Mouse (Mus musculus): ENCODE results near the gene Tma7. TPM values are rescaled to one million over a fixed set of nuclear protein-coding genes. Genes with fewer than 3 reads are reported as not detected.

The Tma7 gene
- polyA plus RNA-seq, 1 experiment from 2014 or later = 522 TPM

DNA sequence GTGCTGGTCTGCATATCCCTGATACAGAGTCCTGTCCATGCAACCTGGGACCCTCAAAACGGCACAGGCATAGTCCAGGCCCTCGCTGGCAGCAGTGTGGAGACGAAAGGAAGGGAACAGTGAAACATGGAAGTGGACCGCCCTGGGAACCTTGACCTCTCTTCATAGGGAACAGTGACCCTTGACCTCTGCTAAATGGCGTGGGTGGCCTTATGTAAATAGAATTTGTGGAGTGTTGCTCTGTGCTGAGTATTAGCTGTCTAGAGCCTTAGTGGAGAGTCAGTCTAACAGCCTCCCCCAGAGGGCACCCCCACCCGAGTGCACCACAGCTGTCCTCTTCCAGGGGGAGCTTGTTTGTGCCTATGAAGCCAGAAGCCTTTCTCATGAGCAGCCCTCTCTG is 10.4 kb upstream of the Tma7 start:
- Histone ChIP-seq H3K9me3 (replicated peaks) (no peaks in the 10 kb centered on the region), H3K27me3 (replicated peaks) (peaks cover 54% of the 10 kb centered on the region), H3K4me3 (no peak overlapping the region), H3K9ac (no peak overlapping the region), H3K4me1 (peaks cover 46% of the 10 kb centered on the region), H3K4me2 (no peak overlapping the region), H3K27ac (peak overlapping the region; percentile 70), H3K36me3 (peaks cover 38% of the 10 kb centered on the region)
- 65% methylated on average over 6 of the region's 6 CpGs for WGBS (ENCODE audit: insufficient replicate concordance)
- peak; percentile 41 for ATAC-seq

DNA sequence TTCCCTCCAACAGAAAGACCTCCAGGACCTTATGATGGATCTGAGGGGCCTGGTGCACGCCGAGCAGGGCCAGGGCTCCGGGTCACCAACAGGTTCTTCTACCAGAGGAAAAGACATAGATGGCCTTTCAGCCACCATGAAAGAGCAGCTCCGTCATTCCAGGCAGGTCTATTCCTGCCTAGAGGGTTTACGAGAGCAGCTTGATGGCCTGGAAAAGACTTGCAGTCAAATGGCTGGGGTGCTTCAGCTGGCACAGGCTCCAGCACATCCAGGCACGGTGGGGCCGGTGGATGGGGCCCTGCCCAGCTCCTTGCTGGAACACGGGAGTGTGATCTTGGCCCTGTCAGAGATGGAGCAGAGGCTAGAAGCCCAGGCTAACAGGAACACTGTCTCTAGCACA is 9.4 kb upstream of the Tma7 start:
- H3K4me2 ChIP-seq = no peak overlapping the region
- ATAC-seq = no peak
- WGBS (ENCODE audit: insufficient replicate concordance) = 90% methylated on average over 8 of the region's 8 CpGs
- H3K27ac ChIP-seq = no peak overlapping the region
- no peak overlapping the region for H3K9ac ChIP-seq
- peaks cover 38% of the 10 kb centered on the region for H3K4me1 ChIP-seq
- peaks cover 44% of the 10 kb centered on the region for H3K27me3 ChIP-seq (replicated peaks)
- no peak overlapping the region for H3K4me3 ChIP-seq
- H3K36me3 ChIP-seq = peaks cover 38% of the 10 kb centered on the region
- no peaks in the 10 kb centered on the region for H3K9me3 ChIP-seq (replicated peaks)

GRCm38 (mm10) chr9:109090446-109090845 is 8.1 kb upstream of the Tma7 start:
- no peak overlapping the region for H3K27ac ChIP-seq
- 73% methylated on average over 15 of the region's 15 CpGs for WGBS (ENCODE audit: insufficient replicate concordance)
- ATAC-seq = no peak
- no peak overlapping the region for H3K9ac ChIP-seq
- peaks cover 31% of the 10 kb centered on the region for H3K27me3 ChIP-seq (replicated peaks)
- H3K36me3 ChIP-seq = peaks cover 38% of the 10 kb centered on the region
- H3K4me1 ChIP-seq = peaks cover 35% of the 10 kb centered on the region
- no peak overlapping the region for H3K4me2 ChIP-seq
- no peak overlapping the region for H3K4me3 ChIP-seq
- H3K9me3 ChIP-seq (replicated peaks) = no peaks in the 10 kb centered on the region

- 31% methylated on average over 5 of the region's 5 CpGs for WGBS (ENCODE audit: insufficient replicate concordance)
- H3K4me1 ChIP-seq = peaks cover 25% of the 10 kb centered on the region
- no peak for ATAC-seq
Observed at GRCm38 (mm10) chr9:109087987-109088386, 5.6 kb upstream of the Tma7 start.

DNA sequence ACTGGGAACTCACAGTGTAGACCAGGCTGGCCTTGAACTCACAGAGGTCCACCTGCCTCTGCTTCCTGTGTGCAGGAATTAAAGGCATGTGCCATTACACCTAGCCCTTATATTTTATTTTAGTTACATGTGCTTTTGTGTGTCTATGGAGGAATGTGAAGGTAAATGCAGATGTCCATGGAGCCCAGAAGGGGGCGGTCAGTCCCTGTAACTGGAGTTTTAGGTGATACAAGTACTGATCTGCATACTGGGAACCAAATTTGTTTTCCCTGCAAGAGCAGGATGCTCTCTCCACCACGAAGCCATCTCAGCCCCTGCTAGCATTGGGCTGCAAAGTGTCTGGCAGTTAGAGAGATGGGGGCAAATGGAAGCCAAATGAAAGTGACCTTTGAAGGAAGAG is 2.5 kb upstream of the Tma7 start:
- ATAC-seq = no peak
- WGBS (ENCODE audit: insufficient replicate concordance) = 24% methylated on average over 2 of the region's 2 CpGs
- no peaks in the 10 kb centered on the region for H3K9me3 ChIP-seq (replicated peaks)

More at GRCm38 (mm10) chr9:109087987-109088386, 5.6 kb upstream of the Tma7 start:
- no peaks in the 10 kb centered on the region for H3K9me3 ChIP-seq (replicated peaks)
- no peak overlapping the region for H3K4me3 ChIP-seq
- H3K4me2 ChIP-seq = no peak overlapping the region
- peaks cover 38% of the 10 kb centered on the region for H3K36me3 ChIP-seq
- peaks cover 6% of the 10 kb centered on the region; the same call in 1 of the 2 replicates for H3K27me3 ChIP-seq (replicated peaks)
- no peak overlapping the region for H3K9ac ChIP-seq
- H3K27ac ChIP-seq = no peak overlapping the region

DNA sequence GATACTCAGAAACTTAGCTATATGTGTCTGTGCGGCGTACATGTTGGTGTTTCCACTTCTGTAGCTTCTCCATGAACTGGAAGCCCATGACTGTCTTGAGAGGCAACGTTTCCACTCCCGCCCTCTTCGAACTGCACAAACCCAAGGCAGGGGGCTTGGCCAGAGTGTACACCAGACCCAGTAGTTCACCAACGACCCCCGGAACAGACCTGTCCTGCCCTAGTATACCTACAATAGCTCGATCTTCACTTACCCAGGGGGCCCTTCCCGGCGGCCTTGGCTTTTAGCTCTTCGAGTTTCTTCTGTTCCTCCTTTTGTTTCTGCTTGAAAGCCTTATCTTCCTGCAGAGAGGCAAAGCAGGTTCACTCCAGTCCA is 651 bp downstream of the Tma7 start:
- Histone ChIP-seq H3K27me3 (replicated peaks) (no peaks in the 10 kb centered on the region), H3K4me3 (peak overlapping the region; percentile 84), H3K4me1 (peaks cover 32% of the 10 kb centered on the region), H3K36me3 (peaks cover 36% of the 10 kb centered on the region), H3K27ac (peak overlapping the region; percentile 78), H3K4me2 (peak overlapping the region; percentile 85), H3K9me3 (replicated peaks) (no peaks in the 10 kb centered on the region), H3K9ac (peak overlapping the region; percentile 88)
- peak; percentile 26 for ATAC-seq
- WGBS (ENCODE audit: insufficient replicate concordance) = 4% methylated on average over 11 of the region's 11 CpGs

More for the DNA sequence above, 2.5 kb upstream of the Tma7 start:
- no peak overlapping the region for H3K27ac ChIP-seq
- no peaks in the 10 kb centered on the region for H3K27me3 ChIP-seq (replicated peaks)
- peaks cover 23% of the 10 kb centered on the region for H3K36me3 ChIP-seq
- peaks cover 40% of the 10 kb centered on the region for H3K4me1 ChIP-seq
- H3K4me3 ChIP-seq = no peak overlapping the region
- no peak overlapping the region for H3K9ac ChIP-seq
- no peak overlapping the region for H3K4me2 ChIP-seq

GRCm38 (mm10) chr9:109080516-109080915 is 1.9 kb downstream of the Tma7 start:
- Histone ChIP-seq H3K27ac (no peak overlapping the region; the same call in 1 of the 2 replicates), H3K4me1 (peaks cover 33% of the 10 kb centered on the region), H3K4me3 (peak overlapping the region; percentile 84), H3K36me3 (peaks cover 36% of the 10 kb centered on the region), H3K4me2 (peak overlapping the region; percentile 85), H3K9me3 (replicated peaks) (no peaks in the 10 kb centered on the region), H3K27me3 (replicated peaks) (no peaks in the 10 kb centered on the region), H3K9ac (no peak overlapping the region)
- WGBS (ENCODE audit: insufficient replicate concordance) = 87% methylated on average over 3 of the region's 3 CpGs
- no peak for ATAC-seq

GRCm38 (mm10) chr9:109073661-109074573 is 8.5 kb downstream of the Tma7 start, which contains the start of gene Atrip:
TSS of gene Atrip (minus strand) at chr9:109074124.
- Histone ChIP-seq H3K4me2 (peak within 1 kb of the TSS; percentile 88), H3K9ac (peak within 1 kb of the TSS; percentile 83), H3K4me1 (peaks cover 35% of the 10 kb centered on the region), H3K36me3 (peaks cover 43% of the 10 kb centered on the region), H3K27ac (peak within 1 kb of the TSS; percentile 77), H3K4me3 (peak within 1 kb of the TSS; percentile 83), H3K27me3 (replicated peaks) (no peaks in the 10 kb centered on the region), H3K9me3 (replicated peaks) (no peaks in the 10 kb centered on the region)
- peak; percentile 98 for ATAC-seq
- under 1% methylated on average over 57 of the region's 57 CpGs for WGBS (ENCODE audit: insufficient replicate concordance)

GRCm38 (mm10) chr9:109068095-109068735 is 14.2 kb downstream of the Tma7 start:
- no peak overlapping the region for H3K4me2 ChIP-seq
- 88% methylated on average over 3 of the region's 3 CpGs for WGBS (ENCODE audit: insufficient replicate concordance)
- no peak overlapping the region for H3K9ac ChIP-seq
- no peak overlapping the region for H3K4me3 ChIP-seq
- no peak overlapping the region for H3K27ac ChIP-seq
- peaks cover 85% of the 10 kb centered on the region for H3K36me3 ChIP-seq
- H3K9me3 ChIP-seq (replicated peaks) = no peaks in the 10 kb centered on the region
- peaks cover 20% of the 10 kb centered on the region for H3K4me1 ChIP-seq
- no peaks in the 10 kb centered on the region for H3K27me3 ChIP-seq (replicated peaks)
- ATAC-seq = no peak

GRCm38 (mm10) chr9:109060898-109061295 is 21.5 kb downstream of the Tma7 start:
- Histone ChIP-seq H3K27ac (no peak overlapping the region), H3K27me3 (replicated peaks) (no peaks in the 10 kb centered on the region), H3K36me3 (peaks cover 81% of the 10 kb centered on the region), H3K9me3 (replicated peaks) (no peaks in the 10 kb centered on the region), H3K4me1 (peaks cover 30% of the 10 kb centered on the region), H3K4me3 (no peak overlapping the region), H3K4me2 (no peak overlapping the region), H3K9ac (no peak overlapping the region)
- WGBS (ENCODE audit: insufficient replicate concordance) = 78% methylated on average over 5 of the region's 5 CpGs
- no peak for ATAC-seq

GRCm38 (mm10) chr9:109060184-109060897 is 22.0 kb downstream of the Tma7 start:
- 87% methylated on average over 16 of the region's 16 CpGs for WGBS (ENCODE audit: insufficient replicate concordance)
- H3K9ac ChIP-seq = no peak overlapping the region
- no peak overlapping the region for H3K4me3 ChIP-seq
- no peaks in the 10 kb centered on the region for H3K27me3 ChIP-seq (replicated peaks)
- peaks cover 36% of the 10 kb centered on the region for H3K4me1 ChIP-seq
- no peak for ATAC-seq
- peaks cover 76% of the 10 kb centered on the region for H3K36me3 ChIP-seq
- H3K9me3 ChIP-seq (replicated peaks) = no peaks in the 10 kb centered on the region
- peak overlapping the region; percentile 90 for H3K27ac ChIP-seq
- H3K4me2 ChIP-seq = peak overlapping the region; percentile 82; the same call in 1 of the 2 replicates
